Mouse (Mus musculus): ENCODE measurements around the gene Cdc37l1.

The Cdc37l1 gene

DNA sequence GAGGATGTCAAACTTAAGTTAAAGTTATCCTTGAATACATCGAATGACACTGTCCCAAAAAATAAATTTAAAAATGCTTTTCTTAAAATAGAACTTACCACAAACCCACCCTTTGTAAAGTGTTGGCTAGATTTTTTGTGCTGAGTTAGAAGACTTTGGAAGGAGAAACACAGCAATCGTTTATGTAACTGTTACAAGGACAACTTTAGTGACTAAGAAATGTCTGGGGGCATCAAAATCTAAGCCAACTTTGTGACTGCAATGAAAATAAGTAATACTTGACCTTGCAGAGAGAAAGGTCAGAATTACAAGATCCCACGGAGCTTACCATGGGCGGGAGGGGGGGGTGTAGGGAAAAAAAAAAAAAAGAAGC lies 56.8 kb downstream of the Cdc37l1 start:
- no peak for DNase-seq (ENCODE audit: low spot score in 2 of 2)

DNA sequence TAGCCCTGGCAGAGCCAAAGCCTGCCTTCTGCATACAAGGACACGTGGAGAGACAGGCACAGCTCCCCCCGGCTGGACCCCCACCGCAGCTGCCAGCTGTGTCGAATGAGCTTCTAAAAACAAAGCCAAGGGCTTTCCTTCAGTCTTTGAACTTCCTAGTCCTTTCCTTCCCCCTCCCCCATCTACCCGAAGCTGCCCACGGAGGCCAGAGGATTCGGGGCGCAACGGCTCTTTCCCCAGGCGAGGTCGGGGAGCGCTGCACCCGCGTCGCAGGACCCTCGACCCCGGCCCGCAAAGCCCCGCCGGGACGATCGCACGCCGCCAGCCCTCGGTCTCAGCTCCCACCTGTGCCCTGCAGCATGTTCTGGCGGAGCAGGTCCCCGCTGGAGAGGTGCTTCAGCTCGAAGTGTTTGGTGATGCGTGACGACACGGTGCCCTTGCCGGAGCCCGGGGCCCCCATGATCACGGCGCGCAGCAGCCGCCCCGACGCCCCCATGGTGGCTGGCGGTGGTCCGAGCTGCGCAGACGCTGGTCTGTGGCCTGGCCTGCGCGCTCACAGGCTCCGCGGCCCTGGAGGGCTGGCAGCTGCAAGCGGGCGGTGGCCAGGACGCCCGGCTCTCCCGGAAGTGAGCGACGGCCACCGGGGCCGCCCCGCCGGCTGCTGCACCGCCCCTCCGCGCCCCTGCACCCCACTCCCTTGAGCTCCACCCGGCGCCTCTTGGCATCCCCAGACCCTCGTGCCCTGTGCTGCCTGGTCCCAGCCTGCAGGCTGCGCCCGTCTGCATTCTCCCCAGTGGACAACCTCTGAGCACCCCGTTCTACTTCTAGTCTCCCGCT lies 57.4 kb downstream of the Cdc37l1 start, which contains the start of gene Ak3:
TSS of gene Ak3 (minus strand) at position 628 of the 837 bp plus-strand sequence.
- peak; percentile 40 to 70 for DNase-seq (ENCODE audit: low spot score in 2 of 2)

DNA sequence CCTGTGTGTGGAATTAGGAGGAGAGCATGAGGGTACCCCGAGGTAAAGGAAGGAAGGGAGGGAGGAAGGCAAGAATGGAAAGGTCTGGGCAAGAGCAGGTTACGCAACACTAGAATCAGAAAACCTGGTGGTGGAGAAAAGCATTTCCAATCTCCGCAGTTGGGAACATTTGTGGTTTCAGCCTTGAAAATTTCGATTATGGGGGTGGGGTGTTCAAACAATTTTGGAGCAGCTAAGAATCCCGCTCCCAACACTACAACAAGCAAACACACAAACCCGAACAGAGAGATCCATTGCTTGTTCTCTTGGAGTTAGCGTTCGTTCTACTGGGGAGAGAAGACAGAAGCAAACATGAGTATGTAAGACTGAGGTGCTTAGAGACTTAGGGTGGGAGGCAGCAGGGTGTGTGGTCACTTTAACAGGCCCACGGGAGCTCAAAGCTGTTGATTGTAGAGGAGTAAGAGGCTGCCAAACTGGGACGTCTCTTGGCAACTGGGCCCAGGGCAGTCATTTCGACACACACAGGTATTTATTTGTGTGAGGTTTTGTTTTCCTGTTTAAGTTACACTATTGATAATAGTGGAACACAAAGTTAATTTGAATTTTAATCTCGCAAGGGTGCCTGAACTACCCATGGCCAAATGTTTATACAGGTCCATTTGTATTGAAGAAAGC lies 59.4 kb downstream of the Cdc37l1 start:
- DNase-seq (ENCODE audit: low spot score in 2 of 2), result no peak

DNA sequence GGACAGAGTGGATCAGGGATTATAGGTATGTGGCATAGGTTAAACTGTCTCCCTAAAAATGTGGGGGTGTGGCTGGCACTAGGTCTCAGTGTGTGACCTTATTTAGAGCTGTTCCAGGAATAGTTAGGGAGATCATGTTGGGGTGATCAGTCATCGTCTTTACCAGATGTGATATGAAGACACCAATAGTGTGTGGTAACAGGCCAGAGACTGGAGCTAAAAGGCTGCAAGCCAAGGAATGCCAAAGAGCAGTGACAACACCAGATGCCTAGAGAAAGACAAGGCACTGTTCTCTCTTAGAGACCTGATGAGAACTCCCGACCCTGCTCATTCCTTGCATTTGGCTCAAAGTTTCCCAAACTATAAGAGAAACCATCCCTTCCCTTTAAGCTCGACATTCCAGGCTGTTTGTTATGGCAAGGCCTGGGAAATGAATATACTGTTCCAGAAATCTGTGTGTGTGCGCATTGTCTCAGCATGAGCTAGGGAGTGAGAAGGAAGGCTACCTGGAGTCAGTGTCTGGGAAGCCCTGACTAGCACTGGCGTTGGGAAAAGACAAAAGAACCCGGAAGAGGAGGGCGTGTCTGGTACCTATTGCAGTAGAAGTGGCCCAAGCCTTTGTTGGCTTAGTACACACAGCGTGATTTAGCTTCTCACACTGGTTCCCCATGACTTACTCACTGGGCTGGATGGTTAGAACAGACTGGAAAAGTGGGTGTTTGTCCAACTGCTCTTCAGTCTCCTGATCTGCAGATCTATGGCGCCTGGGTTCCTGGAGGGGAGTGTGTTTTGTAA lies 60.2 kb downstream of the Cdc37l1 start:
- DNase-seq (ENCODE audit: low spot score in 2 of 2), result no peak

DNA sequence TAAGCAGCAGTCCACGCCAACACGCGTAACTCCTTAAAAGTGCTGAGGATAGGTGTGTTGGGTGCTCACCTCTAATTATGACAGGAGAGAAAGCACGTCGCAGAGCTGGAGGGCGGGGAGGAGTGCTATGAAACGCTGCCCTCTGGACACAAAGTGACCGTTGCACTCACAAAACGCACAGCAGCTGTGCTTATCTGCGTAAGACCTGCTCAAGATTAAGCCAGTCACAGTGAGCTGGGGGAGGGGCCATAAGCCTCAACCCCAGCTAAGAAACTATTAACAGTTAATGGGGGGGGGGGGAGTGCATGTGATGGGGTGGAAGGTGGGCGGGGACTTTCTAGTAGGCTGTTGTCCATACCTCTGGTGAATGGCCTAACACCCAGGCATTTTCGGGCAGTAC lies 62.6 kb downstream of the Cdc37l1 start:
- DNase-seq (ENCODE audit: low spot score in 2 of 2), result no peak

DNA sequence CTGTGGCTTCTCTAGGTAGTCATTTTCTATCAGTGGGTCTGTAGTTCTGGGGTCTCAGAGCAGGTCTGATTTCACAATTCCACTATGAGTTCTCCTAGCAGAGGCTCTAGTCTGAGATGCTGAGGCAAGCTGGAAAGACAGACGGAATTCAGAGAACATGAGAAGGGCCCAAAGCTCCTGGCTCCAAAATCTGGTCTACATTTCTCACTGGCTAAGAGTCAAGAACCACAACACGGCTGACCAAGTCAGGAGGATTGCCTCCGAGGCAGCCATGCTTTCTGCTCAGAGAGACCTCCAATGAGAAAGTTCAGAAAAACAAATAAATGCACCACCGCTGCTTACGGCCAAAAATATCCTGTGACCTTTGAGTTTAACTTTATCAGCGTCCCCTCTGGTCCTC lies 64.4 kb downstream of the Cdc37l1 start:
- DNase-seq (ENCODE audit: low spot score in 2 of 2), result no peak

DNA sequence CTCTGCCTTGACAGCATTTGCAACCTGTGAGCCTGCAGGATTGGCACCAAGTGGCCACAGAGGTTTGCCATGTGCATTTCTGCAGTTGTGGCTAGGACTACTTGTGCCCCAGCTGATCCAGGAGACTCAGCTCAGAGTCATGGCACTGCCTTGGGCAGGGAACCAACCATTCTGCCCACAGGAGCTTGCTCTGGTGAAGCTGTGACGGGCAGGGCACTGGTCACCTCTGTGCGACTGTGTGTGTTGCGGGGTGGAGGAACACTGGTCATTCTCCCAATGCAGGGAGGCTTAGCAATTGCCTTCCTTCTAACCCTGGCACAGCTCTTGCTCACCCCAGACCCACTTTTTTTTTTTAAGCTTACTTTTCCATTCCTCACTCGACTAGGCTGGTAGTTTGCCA lies 65.3 kb downstream of the Cdc37l1 start:
- no peak for DNase-seq (ENCODE audit: low spot score in 2 of 2)

DNA sequence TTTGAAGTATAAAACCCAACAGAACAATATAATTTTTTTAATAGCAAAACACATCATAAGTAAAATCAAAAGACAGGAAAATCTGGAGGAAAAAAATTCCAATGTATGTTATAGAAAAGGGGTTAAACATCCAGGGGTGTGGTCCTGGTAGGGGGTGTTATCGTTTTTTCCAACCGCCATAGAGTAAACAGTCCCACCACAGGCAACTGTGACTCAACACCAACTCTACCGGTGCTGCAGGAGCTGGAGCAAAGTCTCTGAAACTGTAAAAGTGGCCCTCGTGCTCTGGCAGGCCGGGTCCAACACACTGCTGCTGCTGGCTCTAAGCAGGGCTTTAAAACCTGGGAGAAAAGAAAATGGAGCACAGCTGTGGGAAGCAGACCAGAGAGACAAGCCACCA lies 68.6 kb downstream of the Cdc37l1 start:
- DNase-seq (ENCODE audit: low spot score in 2 of 2), result no peak

DNA sequence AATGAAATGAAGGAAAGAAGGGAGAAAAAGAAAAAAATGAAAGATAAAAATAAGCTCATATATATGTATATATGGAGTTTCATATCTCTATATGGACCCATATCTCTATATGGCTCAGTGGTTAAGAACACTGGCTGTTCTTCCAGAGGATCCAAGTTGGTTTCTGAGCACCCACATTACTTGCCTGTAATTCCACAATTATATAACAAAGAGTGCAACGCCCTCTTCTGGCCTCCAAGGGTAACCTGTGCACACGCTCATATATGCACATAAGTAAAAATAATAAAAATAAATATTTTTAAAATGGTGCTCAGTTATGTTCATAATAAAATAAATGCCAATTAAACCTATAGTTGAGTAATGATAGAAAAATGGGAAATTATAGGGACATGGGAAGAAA lies 69.5 kb downstream of the Cdc37l1 start:
- DNase-seq (ENCODE audit: low spot score in 2 of 2), result no peak

DNA sequence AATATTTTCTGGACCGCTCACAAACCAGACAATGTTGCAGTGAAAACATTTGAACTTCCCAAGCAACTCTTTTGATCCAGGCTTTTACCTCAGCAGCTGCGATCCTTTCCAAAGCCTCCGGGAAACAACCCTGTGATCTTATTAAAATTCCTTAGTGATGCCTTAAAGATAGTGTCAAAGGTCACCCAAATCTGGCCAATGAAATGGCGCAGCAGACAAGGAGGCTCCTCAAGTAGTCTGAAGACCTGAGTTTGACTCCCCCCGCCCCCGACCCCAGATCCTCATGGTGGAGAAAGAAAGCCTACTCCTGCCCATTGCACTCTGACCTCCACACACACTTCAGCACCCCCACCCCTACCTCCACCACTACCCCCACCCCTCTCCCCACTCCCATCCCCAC lies 70.1 kb downstream of the Cdc37l1 start:
- no peak for DNase-seq (ENCODE audit: low spot score in 2 of 2)

DNA sequence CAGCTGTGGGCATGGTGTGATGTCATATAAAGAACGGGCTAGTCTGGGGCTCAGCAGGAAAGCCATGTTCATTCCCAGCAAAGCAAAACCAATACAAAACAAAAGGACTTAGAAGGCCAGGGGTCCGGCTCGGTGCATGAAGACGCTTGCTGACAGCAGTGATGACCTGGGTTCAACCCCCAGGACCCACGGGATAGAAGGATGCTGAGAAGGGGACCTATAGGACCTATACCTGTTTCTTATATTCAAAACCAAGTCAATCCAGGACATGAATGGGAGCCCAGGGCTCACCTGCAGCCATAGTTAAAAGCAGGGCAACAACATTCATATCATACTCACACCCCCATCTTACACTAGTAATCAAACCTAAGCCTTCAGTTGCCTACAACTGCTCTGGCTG lies 72.9 kb downstream of the Cdc37l1 start:
- DNase-seq (ENCODE audit: low spot score in 2 of 2), result no peak

DNA sequence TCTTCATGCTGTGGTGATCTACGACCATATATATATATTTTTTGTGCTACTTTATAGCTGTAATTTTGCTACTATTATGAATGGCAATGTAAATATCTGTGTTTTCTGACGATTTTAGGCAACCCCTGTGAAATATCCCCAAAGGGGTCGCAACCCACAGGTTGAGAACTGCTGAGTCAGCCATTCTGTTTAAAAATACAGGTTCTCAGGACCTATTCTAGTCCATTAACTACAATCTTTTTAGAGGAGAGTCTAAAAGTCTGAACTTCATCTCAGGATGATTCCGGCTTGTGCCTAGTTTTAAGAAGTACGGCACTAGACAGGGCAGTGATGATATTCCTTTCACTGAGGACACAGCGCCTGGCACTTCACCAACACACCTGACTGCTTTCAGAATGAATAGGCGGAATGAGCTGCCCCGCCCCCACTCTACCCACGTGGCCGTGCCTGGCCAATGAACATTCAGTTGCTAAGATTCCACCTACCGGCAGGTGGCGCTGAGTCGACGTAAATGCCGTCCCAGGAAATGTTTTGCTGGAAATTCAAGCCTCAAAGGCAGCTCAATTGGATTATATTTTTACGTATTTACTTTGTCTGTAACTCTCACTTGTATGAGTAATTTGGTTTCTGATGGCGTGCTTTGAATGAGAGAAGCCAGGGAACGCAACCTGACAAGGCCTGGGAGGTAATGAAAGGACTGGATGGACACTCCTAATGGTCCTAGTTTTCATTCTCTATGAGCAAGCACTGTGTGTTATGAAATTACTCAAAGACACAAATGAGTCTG lies 73.6 kb downstream of the Cdc37l1 start:
- DNase-seq (ENCODE audit: low spot score in 2 of 2), result peak; percentile 89 to 94

DNA sequence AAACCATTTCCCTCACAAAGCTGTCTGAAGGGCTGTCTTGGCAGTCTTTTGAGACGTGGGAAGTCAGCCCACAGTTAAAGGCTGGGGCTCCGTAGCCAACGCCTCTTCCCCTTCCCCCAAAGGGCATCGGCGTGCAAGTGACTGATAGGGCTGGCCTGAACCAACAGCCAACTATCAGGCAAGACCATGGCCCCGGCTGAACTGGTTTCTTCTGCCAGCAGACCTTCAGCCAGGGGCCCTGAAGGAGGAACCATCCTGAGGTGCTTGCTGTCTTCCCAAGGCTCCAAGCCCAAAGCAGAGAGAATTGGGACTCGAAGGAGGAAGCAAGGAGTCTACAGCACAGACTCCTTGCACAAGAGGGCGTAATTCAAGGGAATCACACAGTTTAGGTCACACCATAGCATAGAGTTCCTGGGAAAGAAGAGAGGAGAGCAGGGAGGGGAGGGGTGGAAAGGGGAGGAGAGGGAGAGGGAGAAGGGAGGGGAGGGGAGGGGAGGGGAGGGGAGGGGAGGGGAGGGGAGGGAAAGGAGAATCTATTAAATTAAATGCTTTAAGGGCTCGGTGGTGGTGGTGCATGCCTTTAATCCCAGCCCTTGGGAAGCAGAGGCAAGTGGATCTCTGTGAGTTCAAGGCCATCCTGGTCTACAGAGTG lies 74.4 kb downstream of the Cdc37l1 start:
- DNase-seq (ENCODE audit: low spot score in 2 of 2), result no peak

DNA sequence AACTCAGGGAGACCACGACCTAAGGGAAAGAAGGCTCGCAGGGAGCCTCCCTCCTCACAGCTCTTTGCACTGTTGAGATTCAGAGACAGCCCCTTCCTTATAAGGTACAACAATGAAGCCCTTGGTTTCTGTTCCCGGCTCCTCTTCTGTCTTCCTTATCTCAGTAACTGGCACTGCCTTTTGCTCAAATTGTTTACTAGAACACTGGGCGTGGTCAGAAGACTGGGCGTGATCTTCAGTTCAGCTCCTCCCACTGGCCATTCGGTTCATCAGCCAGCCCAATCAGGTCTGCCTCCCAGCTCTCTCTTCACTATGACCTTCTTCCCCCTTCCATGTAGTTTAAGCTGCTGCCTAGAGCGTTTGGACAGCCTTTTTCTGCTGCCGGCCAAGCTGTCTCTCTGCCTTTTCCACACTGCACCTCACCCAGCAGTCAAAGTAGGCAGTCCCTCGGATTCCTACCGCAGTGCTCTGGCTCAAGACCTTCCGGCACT lies 76.9 kb downstream of the Cdc37l1 start:
- no peak for DNase-seq (ENCODE audit: low spot score in 2 of 2)

DNA sequence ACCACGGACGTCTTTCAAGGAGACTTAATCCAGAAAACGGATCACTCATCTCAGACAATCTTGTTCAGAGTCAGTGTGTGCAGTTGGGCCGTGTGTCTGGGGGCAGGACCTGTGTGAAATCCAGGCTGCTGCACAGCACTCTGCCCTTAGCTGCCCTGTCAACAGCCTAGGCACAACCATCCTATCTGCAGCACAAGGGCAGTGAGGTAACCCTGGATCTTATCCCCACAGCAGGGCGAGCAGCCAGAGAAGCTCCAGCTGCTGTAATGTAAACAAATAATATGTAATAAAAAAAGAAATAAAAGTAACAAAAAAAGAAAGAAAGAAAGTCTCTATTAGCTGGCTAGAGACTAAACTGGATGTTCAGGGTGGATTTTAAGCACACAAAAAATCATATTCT lies 79.0 kb downstream of the Cdc37l1 start:
- no peak for DNase-seq (ENCODE audit: low spot score in 2 of 2)

DNA sequence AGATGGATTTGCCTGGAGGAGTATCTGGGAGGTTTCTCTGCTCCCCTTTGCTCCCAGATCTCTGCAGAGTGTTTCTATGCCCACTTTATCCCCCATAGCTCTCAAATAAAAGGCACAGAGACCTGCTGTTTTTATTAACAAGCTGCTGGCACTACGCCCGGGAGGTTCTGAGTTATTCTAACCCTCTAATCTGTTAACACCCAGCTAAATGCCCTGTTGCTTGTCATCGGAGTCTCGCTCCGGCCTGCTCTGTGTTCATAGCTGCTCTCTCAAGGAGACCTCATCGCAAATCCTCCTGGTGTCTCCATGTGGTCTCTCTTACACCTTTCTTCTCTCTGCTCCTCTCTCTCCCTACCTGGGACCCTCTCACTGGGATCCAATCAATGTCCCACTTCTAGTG lies 84.7 kb downstream of the Cdc37l1 start:
- no peak for DNase-seq (ENCODE audit: low spot score in 2 of 2)

All from cerebellum, postnatal 4 days (tissue).